Mouse (Mus musculus): ENCODE data around the gene Cald1.

Gene Cald1

GRCm38 (mm10) chr6:34714612-34715011 is 116.3 kb downstream of the Cald1 start:
- in situ Hi-C loops (cut with MboI; ENCODE audit: unreplicated experiment in 2 of 2): no loop called here

DNA sequence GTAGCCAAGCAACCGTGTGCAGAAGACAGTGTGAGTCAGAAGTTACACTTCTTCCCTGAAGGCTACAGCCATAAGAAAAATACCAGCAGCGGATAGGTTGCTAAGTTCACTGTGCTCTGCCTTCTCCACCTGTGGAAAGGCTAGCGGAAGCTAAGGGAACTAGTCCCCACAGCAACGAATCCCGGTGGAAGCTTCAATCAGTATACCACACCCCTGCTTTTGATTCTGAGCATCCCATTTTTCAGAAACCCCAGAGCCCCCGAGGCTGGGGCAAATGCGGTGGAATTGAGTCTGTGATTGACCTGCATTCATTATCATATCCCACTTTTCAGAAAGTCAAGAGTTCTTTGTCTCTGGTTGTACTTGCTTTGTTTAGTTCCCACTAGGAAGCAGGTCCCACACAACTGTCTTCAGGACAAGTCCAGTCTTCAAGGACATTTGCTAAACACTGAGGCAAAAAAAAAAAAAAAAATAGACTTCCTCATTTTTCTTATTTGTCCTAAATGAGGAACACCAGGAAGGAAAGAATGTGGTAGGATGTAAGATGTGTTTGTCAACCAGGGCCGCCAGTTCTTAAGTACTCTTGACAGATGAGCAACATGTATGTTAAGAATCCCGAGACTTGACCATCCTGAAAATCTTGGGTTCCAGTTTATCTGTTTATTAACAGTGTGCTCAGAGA is 118.0 kb downstream of the Cald1 start:
- in situ Hi-C loops (cut with MboI; ENCODE audit: unreplicated experiment in 2 of 2): no loop called here

GRCm38 (mm10) chr6:34716888-34717635 is 118.8 kb downstream of the Cald1 start:
- in situ Hi-C loops (cut with MboI; ENCODE audit: unreplicated experiment in 2 of 2): no loop called here

DNA sequence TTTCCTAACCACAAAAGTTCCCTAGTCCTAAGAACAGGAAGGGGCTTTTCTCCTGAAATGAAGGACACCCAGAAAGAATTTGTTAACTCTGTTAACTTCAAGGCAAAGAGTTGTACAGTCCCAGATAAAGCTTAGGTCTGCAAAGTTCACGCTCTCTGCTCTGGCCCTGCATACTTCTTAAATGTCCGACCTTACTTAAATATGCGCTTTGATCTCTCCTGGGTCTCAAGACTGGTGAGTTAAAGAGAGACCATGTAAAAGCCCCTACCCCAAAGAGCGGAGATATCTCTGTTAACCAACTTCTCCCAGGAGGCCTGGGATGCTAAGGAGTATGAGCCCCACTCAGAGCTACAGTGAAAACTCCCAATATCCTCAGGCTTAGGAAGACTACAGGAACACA is 119.4 kb downstream of the Cald1 start:
- in situ Hi-C loops (cut with MboI; ENCODE audit: unreplicated experiment in 2 of 2): no loop called here

- in situ Hi-C loops (cut with MboI; ENCODE audit: unreplicated experiment in 2 of 2): no loop called here
Measured at GRCm38 (mm10) chr6:34719141-34719680, 120.9 kb downstream of the Cald1 start.

DNA sequence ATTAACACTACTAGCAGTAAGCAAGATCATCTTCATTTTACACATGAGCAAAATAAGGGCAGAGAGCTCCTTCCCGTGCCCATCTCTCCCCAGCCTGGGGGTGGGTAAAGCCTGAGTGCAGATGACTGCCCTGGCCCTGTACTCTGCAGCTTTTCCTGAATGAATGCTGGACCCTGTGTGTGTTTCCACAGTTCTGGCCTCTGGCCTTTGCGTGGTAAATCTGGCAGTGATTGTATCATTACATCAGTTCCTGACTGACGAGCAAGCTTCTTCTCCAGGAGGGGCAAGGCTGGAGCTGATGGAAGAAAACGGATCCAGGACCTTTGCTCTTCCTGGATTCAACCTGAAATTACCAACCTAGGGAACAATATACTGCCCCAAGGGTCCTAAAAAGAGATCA is 122.1 kb downstream of the Cald1 start:
- in situ Hi-C loops (cut with MboI; ENCODE audit: unreplicated experiment in 2 of 2): no loop called here

GRCm38 (mm10) chr6:34721740-34722139 is 123.4 kb downstream of the Cald1 start:
- in situ Hi-C loops (cut with MboI; ENCODE audit: unreplicated experiment in 2 of 2): no loop called here

DNA sequence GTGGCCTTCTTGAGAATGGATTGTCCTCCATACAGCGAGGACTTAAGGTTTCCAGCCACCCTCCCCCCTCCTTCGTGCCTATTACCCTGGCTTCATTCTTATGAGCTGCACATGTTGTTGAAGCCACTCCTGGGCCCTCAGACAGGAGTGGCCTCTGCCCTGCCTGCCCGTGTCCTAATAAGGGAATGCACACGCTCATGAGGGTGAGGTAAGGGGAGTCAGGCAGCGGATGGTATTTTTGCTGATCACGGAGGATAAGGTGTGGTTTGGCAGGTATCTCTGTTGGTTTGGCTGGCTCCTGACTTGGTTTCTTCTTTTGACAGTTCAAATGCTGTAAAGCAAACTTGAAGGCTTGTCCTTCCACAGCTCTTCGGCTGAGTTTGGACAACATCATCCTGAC is 124.4 kb downstream of the Cald1 start:
- in situ Hi-C loops (cut with MboI; ENCODE audit: unreplicated experiment in 2 of 2): no loop called here

DNA sequence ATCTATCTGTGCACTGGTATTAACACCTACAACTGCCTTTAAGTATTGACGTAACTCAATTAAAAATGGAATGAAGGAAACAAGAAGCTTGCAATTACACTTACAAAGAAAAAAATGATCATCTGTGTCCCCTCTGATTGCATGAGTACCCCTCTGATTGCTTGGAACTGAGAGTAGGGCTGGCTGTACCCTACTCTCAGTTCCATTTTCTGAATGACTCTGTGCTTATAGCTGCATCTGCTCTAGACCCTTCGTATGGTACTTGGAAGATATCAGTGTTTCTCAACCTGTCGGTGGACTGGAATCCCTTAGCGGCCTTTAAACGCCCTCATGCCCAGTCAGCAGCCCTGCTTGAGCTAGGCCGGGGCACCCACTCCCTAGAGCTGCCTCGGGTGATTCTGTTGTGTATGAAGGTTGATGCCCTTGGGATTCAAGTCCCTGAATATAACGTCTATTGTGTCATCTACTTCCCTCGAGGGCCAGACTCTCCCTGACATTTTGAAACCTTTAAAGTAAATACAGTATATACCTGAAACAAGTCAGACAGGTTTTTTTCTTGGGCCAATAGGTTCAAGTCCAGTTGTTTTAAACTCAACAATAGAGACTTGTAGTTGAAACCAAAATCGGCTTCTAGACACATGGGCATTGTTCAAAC is 125.1 kb downstream of the Cald1 start:
- in situ Hi-C loops (cut with MboI; ENCODE audit: unreplicated experiment in 2 of 2): no loop called here

GRCm38 (mm10) chr6:34725660-34726059 is 127.4 kb downstream of the Cald1 start:
- in situ Hi-C loops (cut with MboI; ENCODE audit: unreplicated experiment in 2 of 2): no loop called here

- in situ Hi-C loops (cut with MboI; ENCODE audit: unreplicated experiment in 2 of 2): no loop called here
Measured at GRCm38 (mm10) chr6:34726104-34726503, 127.8 kb downstream of the Cald1 start.

- in situ Hi-C loops (cut with MboI; ENCODE audit: unreplicated experiment in 2 of 2): no loop called here
Measured at GRCm38 (mm10) chr6:34727316-34727983, 129.2 kb downstream of the Cald1 start.

DNA sequence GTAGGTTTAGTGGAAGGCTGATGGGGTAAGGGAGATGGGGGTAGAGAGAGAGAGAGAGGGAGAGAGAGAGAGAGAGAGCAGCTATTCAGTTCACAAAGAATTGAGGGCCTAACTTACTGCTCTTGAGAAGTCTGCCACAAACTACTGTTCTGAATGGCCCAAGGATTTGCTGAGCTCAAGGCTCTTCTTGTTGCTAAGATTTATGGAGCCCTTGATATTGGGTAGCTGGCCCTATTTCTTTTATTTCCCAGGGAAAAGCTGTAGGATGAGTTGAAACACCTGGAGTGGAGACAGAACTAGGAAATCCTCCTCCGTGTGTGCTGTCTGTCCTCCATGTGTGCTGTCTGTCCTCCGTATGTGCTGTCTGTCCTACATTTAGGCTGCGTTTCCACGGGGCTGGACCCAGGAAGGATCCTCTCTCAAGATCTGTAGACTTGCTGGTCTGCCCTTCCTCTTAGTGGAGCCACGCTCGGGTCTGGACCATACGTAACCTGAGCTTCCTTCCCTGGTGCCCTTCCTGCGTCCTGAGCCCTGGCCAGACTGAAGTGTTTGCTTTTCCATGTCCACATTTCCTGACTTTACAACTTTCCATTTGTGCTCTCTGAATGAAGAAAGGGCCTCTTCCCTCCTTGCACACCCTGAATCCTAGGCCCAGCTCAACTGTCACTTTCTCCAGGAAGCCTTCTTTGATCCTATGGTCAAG is 131.3 kb downstream of the Cald1 start:
- in situ Hi-C loops (cut with MboI; ENCODE audit: unreplicated experiment in 2 of 2): no loop called here

DNA sequence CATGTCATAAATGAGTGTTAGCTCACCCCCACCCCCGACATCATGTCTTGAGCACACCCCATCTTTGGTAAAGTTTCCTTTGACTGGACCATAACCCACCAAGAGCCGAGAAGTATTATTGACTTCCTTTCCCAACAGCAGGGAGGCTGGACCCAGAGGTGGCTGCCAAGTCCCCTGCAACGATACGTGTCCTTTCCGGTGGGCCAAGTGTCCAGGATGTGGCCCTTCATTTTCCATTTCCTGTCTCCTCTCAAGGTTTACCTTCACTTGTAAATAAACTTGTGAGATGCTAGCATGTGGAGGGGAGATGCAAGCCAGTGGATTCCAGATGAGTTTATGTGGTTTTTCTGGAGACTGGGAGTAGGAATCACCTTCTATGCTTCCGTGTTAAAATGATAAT is 132.7 kb downstream of the Cald1 start:
- in situ Hi-C loops (cut with MboI; ENCODE audit: unreplicated experiment in 2 of 2): no loop called here

GRCm38 (mm10) chr6:34731529-34731928 is 133.2 kb downstream of the Cald1 start:
- in situ Hi-C loops (cut with MboI; ENCODE audit: unreplicated experiment in 2 of 2): no loop called here

GRCm38 (mm10) chr6:34734940-34735695 is 136.8 kb downstream of the Cald1 start:
- in situ Hi-C loops (cut with MboI; ENCODE audit: unreplicated experiment in 2 of 2): no loop called here

DNA sequence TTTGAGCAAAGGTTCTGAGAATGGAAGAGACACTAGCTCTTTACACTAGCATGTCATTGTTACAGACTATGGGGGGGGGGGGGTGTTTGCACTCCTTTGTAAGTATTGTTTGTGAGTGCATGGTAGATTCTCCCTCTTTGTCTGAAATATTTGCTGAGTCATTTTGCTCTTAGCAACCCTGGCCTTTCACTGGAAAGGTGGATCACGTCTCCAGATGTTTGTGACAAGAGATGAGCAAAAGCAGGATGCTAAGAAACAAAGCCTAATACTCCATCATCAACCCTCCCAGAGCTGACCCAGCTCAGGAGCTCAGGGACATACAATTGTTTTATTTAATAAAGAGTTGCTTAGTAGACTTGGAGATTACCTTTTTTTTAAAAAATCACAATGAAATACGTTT is 138.6 kb downstream of the Cald1 start:
- in situ Hi-C loops (cut with MboI; ENCODE audit: unreplicated experiment in 2 of 2): no loop called here

DNA sequence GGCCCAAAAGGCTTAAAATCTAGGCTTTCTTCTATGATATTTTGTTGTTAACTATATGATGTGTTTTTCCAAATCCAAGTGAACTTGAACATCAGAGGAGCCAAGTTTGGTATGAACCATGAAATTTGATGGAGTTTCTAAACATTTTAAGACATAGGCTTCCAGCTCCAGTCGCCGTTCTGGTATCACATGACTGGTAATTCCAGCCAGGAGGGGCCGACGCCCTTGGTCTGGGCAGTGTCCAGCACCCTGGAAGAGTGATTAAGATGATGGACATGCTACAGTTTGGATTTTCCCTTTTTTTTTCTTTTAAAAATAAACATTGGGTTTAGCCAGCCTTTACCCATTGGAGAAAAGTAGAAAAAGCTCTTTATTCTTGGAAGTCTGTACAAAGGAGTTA is 145.6 kb downstream of the Cald1 start:
- in situ Hi-C loops (cut with MboI; ENCODE audit: unreplicated experiment in 2 of 2): no loop called here

DNA sequence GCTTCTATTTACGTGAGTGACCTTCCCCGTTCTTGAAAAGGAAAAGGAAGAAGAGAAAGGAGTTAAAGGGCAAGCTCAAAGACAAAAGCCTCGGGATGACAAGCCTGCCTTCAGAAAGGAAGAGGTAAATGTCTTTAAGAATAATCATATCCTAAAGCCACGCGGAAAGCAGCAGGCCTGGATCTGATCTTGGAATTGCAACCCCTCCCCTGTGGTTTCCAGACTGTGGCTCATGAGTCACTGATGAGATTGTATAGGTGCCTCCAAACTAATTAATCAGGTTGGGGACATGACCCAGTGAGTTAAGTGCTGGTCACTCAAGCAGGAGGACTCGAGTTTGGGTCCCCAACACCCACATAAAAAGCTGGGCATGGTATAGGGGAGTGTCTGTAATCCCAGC is 149.5 kb downstream of the Cald1 start:
- in situ Hi-C loops (cut with MboI; ENCODE audit: unreplicated experiment in 2 of 2): no loop called here

- in situ Hi-C loops (cut with MboI; ENCODE audit: unreplicated experiment in 2 of 2): no loop called here
Measured at GRCm38 (mm10) chr6:34748566-34748965, 150.3 kb downstream of the Cald1 start.
